Mouse (Mus musculus): ENCODE measurements around the gene Ank. TPM values are rescaled to one million over a fixed set of nuclear protein-coding genes. Genes with fewer than 3 reads are reported as not detected.

The Ank gene
- polyA plus RNA-seq, 1 experiment from 2014 or later: 5.7 TPM

DNA sequence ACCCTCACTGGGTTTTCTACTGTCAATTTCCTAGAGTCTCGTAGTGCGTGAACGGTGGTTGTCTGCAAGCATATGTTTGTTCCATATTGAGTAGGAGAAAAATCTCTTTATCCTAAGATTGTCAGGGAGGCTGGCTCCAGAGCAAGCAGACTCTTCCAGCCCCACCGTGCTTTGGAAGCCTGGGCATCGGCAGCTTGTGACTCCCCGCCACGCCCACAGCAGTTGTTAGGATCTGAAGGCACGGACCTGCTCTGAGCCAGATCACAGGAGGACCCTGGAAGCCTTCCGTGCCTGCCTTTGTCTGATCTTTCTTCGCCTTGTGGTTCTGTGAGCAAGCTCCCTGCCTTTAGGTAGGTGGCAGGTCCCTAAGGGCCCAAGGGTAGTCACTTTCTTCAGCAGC lies 21.6 kb downstream of the Ank start:
- Histone ChIP-seq H3K36me3 (ENCODE audit: control insufficient read depth, insufficient read depth, low read length) (no peaks in the 10 kb centered on the region), H3K9ac (ENCODE audit: low read length) (no peak overlapping the region), H3K4me3 (ENCODE audit: low read length) (no peak overlapping the region), H3K9me3 (ENCODE audit: control insufficient read depth, low read length) (no peaks in the 10 kb centered on the region), H3K4me2 (ENCODE audit: low read depth, low read length) (no peak overlapping the region), H3K27me3 (ENCODE audit: control insufficient read depth, insufficient read depth, low read depth, low read length) (no peaks in the 10 kb centered on the region), H3K4me1 (replicated peaks; ENCODE audit: control insufficient read depth, insufficient read depth, low read length) (peaks cover 33% of the 10 kb centered on the region), H3K27ac (ENCODE audit: low read length) (no peak overlapping the region)
- WGBS: 53% methylated on average over 10 of the region's 10 CpGs
- no peak for ATAC-seq (ENCODE audit: low read depth)

GRCm38 (mm10) chr15:27490676-27491075 lies 24.2 kb downstream of the Ank start:
- H3K27me3 ChIP-seq (ENCODE audit: control insufficient read depth, insufficient read depth, low read depth, low read length): no peaks in the 10 kb centered on the region
- H3K4me2 ChIP-seq (ENCODE audit: low read depth, low read length): no peak overlapping the region
- peaks cover 24% of the 10 kb centered on the region for H3K4me1 ChIP-seq (replicated peaks; ENCODE audit: control insufficient read depth, insufficient read depth, low read length)
- no peaks in the 10 kb centered on the region for H3K36me3 ChIP-seq (ENCODE audit: control insufficient read depth, insufficient read depth, low read length)
- WGBS: 68% methylated on average over 9 of the region's 9 CpGs
- no peak for ATAC-seq (ENCODE audit: low read depth)
- no peak overlapping the region for H3K4me3 ChIP-seq (ENCODE audit: low read length)
- H3K9ac ChIP-seq (ENCODE audit: low read length): no peak overlapping the region
- no peak overlapping the region for H3K27ac ChIP-seq (ENCODE audit: low read length)
- H3K9me3 ChIP-seq (ENCODE audit: control insufficient read depth, low read length): no peaks in the 10 kb centered on the region

DNA sequence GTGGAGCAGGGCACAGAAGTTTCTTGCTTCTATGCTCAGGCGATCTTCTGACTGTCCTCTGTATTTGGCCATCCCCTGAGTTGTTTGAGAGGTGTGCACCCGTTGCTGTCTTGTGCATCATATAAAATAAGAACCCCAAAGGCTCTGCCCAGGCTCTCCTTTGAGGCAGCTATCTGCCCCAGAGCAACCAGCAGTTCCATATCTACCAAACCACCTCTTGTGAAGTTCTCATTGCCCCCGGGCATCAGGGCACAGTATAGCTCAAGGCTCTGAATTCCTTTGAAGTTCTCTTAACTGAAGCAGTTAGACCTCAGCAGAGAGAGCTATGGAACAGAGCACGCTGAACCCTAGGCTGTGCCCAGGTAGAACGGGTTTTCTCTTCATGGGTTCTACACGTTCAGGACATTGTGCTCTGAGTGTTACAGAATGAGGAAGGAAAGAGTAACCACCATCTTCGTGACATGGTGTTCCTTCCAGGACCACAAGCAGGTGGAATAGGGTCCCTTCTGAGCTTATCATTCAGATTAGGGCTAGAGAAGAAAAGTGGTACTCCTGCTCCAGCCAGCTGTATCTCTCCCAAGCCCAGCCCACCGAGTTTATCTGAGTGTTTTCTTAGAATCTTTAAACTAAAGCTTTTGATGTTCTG lies 25.1 kb downstream of the Ank start:
- Histone ChIP-seq H3K27me3 (ENCODE audit: control insufficient read depth, insufficient read depth, low read depth, low read length) (no peaks in the 10 kb centered on the region), H3K4me3 (ENCODE audit: low read length) (no peak overlapping the region), H3K27ac (ENCODE audit: low read length) (no peak overlapping the region), H3K4me2 (ENCODE audit: low read depth, low read length) (no peak overlapping the region), H3K9me3 (ENCODE audit: control insufficient read depth, low read length) (no peaks in the 10 kb centered on the region), H3K4me1 (replicated peaks; ENCODE audit: control insufficient read depth, insufficient read depth, low read length) (peaks cover 20% of the 10 kb centered on the region), H3K9ac (ENCODE audit: low read length) (no peak overlapping the region), H3K36me3 (ENCODE audit: control insufficient read depth, insufficient read depth, low read length) (no peaks in the 10 kb centered on the region)
- WGBS: 73% methylated on average over 8 of the region's 8 CpGs
- ATAC-seq (ENCODE audit: low read depth): no peak

DNA sequence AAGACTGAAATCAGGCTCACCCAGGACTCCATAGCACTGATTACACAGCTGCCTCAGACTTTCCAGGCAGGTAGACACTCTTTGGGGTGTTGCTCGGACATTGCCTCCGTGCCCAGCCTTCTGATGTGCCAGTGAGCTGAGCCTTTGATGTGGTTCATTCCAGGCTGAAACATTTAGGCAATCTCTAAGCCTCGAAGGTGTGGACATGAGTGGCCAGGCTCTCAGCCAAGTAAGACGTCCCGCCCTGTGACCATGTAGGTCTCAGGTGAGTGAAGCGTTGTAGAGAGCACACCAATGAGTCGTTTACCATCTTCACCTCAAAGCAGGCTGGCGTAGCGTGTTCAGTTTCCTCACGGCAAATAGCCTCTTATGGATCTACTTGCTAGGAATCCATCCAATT lies 25.7 kb downstream of the Ank start:
- WGBS: 59% methylated on average over 10 of the region's 10 CpGs
- no peak overlapping the region for H3K4me3 ChIP-seq (ENCODE audit: low read length)
- peak; percentile 73 for ATAC-seq (ENCODE audit: low read depth)
- H3K4me2 ChIP-seq (ENCODE audit: low read depth, low read length): no peak overlapping the region
- H3K27me3 ChIP-seq (ENCODE audit: control insufficient read depth, insufficient read depth, low read depth, low read length): no peaks in the 10 kb centered on the region
- H3K27ac ChIP-seq (ENCODE audit: low read length): no peak overlapping the region
- H3K36me3 ChIP-seq (ENCODE audit: control insufficient read depth, insufficient read depth, low read length): no peaks in the 10 kb centered on the region
- no peaks in the 10 kb centered on the region for H3K9me3 ChIP-seq (ENCODE audit: control insufficient read depth, low read length)
- H3K9ac ChIP-seq (ENCODE audit: low read length): no peak overlapping the region
- peaks cover 15% of the 10 kb centered on the region for H3K4me1 ChIP-seq (replicated peaks; ENCODE audit: control insufficient read depth, insufficient read depth, low read length)

DNA sequence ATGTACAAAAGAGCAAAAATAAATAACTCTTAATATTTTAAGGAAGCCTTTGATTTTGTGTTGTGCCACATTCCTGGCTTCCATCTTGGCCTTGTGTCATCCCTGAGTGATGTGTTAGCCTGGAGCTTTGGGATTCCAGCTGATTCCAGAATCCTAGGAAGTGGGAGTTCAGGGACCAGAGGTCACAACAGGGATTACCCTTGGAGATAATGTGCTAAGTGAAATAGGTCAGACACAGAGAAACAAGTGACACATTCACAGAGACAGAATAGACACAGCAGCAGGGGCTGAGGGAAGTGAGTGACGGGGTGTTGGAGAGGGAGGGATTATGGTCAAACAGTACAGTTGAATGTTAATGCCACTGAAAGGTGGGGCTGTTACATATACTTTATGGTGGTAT lies 26.3 kb downstream of the Ank start:
- 74% methylated on average over 1 of the region's 1 CpGs for WGBS

GRCm38 (mm10) chr15:27493516-27493915 lies 27.0 kb downstream of the Ank start:
- Histone ChIP-seq H3K36me3 (ENCODE audit: control insufficient read depth, insufficient read depth, low read length) (no peaks in the 10 kb centered on the region), H3K27ac (ENCODE audit: low read length) (no peak overlapping the region)
- 40% methylated on average over 10 of the region's 10 CpGs for WGBS

More for the DNA sequence above, 26.3 kb downstream of the Ank start:
- Histone ChIP-seq H3K27ac (ENCODE audit: low read length) (no peak overlapping the region), H3K36me3 (ENCODE audit: control insufficient read depth, insufficient read depth, low read length) (no peaks in the 10 kb centered on the region), H3K9me3 (ENCODE audit: control insufficient read depth, low read length) (no peaks in the 10 kb centered on the region), H3K9ac (ENCODE audit: low read length) (no peak overlapping the region), H3K27me3 (ENCODE audit: control insufficient read depth, insufficient read depth, low read depth, low read length) (no peaks in the 10 kb centered on the region), H3K4me2 (ENCODE audit: low read depth, low read length) (no peak overlapping the region), H3K4me3 (ENCODE audit: low read length) (no peak overlapping the region), H3K4me1 (replicated peaks; ENCODE audit: control insufficient read depth, insufficient read depth, low read length) (peaks cover 14% of the 10 kb centered on the region)
- no peak for ATAC-seq (ENCODE audit: low read depth)

DNA sequence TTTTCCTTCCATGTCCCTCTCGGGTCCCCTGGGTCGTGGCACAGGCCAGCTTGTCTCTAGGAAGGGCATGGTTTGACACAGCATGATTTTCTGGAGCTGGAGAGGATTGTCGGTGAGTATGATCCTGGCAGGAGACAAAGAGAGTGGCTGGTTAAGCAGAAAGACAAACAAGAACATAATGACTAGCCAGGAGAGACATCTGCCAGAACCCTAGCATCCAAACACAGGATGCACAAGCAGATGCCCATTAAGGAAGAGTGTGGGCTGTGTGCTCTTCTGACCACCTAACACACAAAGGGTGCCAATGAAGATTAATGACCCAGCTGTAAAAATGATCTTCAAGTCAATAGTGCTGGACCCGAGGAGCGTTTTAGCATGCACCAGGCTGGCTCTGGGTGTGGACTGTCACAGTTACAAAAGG lies 29.5 kb downstream of the Ank start:
- H3K36me3 ChIP-seq (ENCODE audit: control insufficient read depth, insufficient read depth, low read length): no peaks in the 10 kb centered on the region
- H3K4me3 ChIP-seq (ENCODE audit: low read length): no peak overlapping the region
- no peak overlapping the region for H3K4me2 ChIP-seq (ENCODE audit: low read depth, low read length)
- ATAC-seq (ENCODE audit: low read depth): no peak
- H3K9me3 ChIP-seq (ENCODE audit: control insufficient read depth, low read length): no peaks in the 10 kb centered on the region
- H3K27ac ChIP-seq (ENCODE audit: low read length): no peak overlapping the region
- H3K4me1 ChIP-seq (replicated peaks; ENCODE audit: control insufficient read depth, insufficient read depth, low read length): peaks cover 5% of the 10 kb centered on the region; the same call in 1 of the 2 replicates
- no peaks in the 10 kb centered on the region for H3K27me3 ChIP-seq (ENCODE audit: control insufficient read depth, insufficient read depth, low read depth, low read length)
- no peak overlapping the region for H3K9ac ChIP-seq (ENCODE audit: low read length)
- 43% methylated on average over 5 of the region's 5 CpGs for WGBS

More at GRCm38 (mm10) chr15:27493516-27493915, 27.0 kb downstream of the Ank start:
- Histone ChIP-seq H3K9ac (ENCODE audit: low read length) (no peak overlapping the region), H3K9me3 (ENCODE audit: control insufficient read depth, low read length) (no peaks in the 10 kb centered on the region), H3K4me2 (ENCODE audit: low read depth, low read length) (no peak overlapping the region), H3K4me1 (replicated peaks; ENCODE audit: control insufficient read depth, insufficient read depth, low read length) (peaks cover 14% of the 10 kb centered on the region), H3K4me3 (ENCODE audit: low read length) (no peak overlapping the region), H3K27me3 (ENCODE audit: control insufficient read depth, insufficient read depth, low read depth, low read length) (no peaks in the 10 kb centered on the region)
- ATAC-seq (ENCODE audit: low read depth): no peak

DNA sequence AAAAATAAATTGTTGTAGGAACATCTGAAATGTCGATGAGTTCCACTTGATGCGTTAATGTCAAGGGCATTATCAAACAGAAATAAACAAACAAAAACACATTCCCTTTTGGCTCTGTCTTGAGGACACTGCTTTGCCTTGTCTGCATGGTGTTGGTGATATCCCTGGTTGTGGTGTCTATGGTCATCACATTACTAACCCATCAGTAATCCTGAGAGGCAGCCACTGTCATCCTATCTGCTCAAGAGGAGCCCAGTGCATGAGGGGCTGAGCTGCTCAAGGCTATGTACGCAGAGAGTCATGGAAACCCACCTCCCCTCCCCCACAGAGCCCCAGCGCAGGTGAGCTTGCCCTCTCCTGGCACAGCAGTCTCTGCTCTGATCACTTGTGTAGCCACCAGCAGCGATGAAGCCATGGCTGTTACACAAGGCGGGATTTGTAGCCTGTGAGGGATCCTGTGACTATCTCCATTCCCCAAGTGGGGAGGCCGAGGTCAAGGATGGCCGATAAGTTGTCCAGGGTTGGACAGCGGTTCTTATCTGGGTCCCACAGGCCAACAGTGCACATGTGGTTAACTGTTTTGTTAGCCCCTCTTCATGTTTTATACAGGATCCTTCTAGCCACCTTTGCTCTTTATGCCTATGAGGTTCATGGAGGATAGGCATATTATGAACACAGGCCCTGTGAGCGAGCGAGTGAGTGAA lies 30.3 kb downstream of the Ank start:
- Histone ChIP-seq H3K27me3 (ENCODE audit: control insufficient read depth, insufficient read depth, low read depth, low read length) (no peaks in the 10 kb centered on the region), H3K9ac (ENCODE audit: low read length) (no peak overlapping the region), H3K4me2 (ENCODE audit: low read depth, low read length) (no peak overlapping the region), H3K4me1 (replicated peaks; ENCODE audit: control insufficient read depth, insufficient read depth, low read length) (0 out of 2 replicates have a peak, but pooled peaks cover 3% of the 10 kb centered on the region), H3K9me3 (ENCODE audit: control insufficient read depth, low read length) (no peaks in the 10 kb centered on the region), H3K36me3 (ENCODE audit: control insufficient read depth, insufficient read depth, low read length) (no peaks in the 10 kb centered on the region), H3K27ac (ENCODE audit: low read length) (no peak overlapping the region), H3K4me3 (ENCODE audit: low read length) (no peak overlapping the region)
- 71% methylated on average over 11 of the region's 11 CpGs for WGBS
- ATAC-seq (ENCODE audit: low read depth): 0 out of 2 replicates have a peak, but pooled peaks have one; percentile 12

GRCm38 (mm10) chr15:27497300-27497997 lies 31.0 kb downstream of the Ank start:
- Histone ChIP-seq H3K9me3 (ENCODE audit: control insufficient read depth, low read length) (no peaks in the 10 kb centered on the region), H3K27me3 (ENCODE audit: control insufficient read depth, insufficient read depth, low read depth, low read length) (no peaks in the 10 kb centered on the region), H3K4me3 (ENCODE audit: low read length) (no peak overlapping the region), H3K27ac (ENCODE audit: low read length) (no peak overlapping the region), H3K9ac (ENCODE audit: low read length) (no peak overlapping the region), H3K4me1 (replicated peaks; ENCODE audit: control insufficient read depth, insufficient read depth, low read length) (no peaks in the 10 kb centered on the region), H3K36me3 (ENCODE audit: control insufficient read depth, insufficient read depth, low read length) (no peaks in the 10 kb centered on the region), H3K4me2 (ENCODE audit: low read depth, low read length) (no peak overlapping the region)
- no peak for ATAC-seq (ENCODE audit: low read depth)
- WGBS: 69% methylated on average over 7 of the region's 7 CpGs
